Mouse (Mus musculus): ENCODE data around the gene 1700023F06Rik. TPM values are rescaled to one million over a fixed set of nuclear protein-coding genes. Genes with fewer than 3 reads are reported as not detected.

The 1700023F06Rik gene
- total RNA-seq, 2 experiments from 2014 or later = 0.32 TPM; not detected in 1

DNA sequence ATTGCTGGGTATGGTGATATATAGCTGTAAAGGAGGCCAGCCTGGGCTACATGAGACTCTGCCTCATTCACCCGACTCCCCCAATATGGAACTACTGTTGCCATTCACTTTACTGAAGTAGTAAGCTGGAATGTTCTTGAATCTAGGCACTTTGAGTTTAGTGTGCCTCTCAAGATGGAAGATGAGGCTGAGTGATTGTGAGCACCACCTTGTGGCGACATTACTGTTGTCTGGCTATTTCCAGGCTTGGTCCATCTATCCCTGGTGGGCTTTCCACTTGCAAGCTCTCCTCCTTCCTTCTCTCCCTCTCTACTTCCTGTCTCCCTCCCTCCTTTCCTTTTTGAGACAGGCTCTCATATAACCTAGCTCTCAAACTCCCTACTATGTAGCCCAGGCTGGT is 23.5 kb downstream of the 1700023F06Rik start:
- ATAC-seq (replicated peaks; ENCODE audit: poor library complexity) = peak; percentile 73

DNA sequence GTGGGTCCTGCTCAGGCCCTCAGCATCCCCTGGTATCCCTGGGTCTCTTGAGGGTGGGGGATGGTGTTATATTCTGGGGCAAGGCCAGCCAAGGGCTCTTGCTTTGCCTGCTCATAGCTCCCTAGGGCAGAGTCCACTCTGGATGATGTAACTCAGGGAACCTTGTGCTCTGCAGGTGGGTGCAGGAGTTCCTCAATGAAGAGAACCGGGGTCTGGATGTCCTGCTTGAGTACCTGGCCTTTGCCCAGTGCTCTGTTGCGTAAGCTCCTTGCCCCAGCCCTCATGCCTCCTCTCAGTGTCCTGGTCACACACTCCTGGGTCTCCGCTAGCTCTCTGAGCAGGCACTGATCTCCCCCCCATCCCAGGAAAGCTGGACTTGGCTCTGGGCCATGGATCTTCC is 26.4 kb downstream of the 1700023F06Rik start:
- no peak for ATAC-seq (replicated peaks; ENCODE audit: poor library complexity)

DNA sequence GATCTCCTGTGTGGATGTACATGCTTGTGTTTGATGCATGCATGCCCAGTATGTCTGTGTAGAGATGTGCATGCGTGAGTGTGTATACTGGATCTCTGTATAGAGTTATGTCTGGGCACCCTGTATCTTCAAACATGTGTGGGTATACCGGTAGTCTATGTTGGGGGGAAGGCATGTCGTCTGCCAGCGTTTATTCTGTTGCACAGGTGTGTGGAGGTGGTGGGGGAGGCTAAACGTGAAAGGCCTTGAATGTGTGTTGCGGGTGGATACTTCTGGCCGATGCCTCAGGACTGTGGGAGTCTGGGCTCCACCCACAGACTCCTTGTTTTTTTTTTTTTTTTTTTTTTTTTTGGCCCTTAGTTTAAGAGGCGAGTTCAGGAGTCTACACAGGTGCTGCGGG is 27.0 kb downstream of the 1700023F06Rik start:
- ATAC-seq (replicated peaks; ENCODE audit: poor library complexity) = no peak

DNA sequence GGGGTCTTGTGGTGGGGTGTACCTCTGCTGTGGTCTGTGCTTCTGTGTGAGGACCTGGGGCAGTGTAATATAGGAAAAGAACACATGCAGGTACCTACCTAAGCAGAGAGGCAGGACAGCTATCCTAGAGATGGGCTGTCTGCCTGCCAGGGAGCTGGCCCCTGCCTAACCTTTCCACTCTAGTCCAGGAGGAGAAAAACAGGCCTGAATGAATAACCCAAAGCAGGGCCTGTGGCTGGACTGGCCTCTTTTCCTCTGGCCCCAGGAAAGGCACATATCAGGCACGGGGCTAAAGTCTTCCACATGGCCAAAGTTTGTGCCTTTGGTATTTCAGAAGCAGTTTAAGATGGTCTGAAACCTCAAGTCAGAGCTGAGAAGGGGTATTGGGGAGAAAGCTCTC is 27.9 kb downstream of the 1700023F06Rik start:
- no peak for ATAC-seq (replicated peaks; ENCODE audit: poor library complexity)

DNA sequence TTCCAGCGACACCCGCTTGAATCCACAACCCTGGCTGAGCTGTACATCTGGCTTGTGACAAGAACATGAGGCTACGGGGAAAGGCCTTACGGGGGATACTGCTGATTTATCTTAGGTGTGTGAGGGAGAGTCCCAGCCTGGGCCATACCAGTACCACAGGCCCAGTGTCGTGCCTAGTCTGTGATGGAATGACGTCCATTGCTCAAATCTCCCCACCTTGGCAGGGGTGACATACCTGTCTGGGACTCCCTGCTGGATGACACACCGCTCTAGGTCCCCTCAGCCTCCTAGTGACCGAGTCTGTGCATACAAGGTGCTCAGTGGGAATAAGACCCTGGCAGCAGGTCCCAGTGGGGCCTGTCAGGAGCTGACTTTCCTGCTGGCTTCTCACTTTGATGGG is 29.6 kb downstream of the 1700023F06Rik start:
- ATAC-seq (replicated peaks; ENCODE audit: poor library complexity) = no peak

DNA sequence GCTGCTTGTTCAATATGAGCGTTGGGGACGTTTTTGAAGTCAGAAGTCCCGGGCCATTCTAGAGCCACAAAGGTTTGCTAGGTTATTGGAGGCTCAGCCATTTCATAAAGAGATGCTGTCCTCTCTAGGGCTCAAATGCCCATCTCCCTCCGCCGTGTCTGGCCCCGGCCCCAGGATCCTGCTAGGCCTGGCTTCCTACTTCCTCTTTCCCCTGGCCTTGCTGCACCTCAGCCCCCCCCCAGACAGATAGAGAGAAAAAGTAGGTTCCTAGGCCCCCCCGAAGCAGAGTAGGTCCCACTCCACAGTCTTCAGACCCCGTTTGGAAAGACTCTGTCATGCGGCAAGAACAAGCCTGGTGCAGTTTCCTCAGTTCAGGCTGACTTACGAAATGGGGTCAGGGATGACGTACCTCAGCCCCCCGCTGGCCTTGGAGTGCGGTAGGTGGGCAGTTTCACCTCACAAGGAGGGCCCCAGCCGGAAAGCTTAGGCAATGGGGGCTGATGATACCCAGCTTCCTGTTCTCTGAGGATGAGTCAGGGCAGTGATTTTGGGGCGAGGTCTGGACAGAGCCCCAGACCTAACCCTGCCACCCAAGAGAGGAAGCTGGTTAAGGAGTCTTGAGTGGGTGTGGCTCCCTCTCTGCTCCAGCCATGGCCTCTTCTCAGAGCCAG is 30.4 kb downstream of the 1700023F06Rik start:
- ATAC-seq (replicated peaks; ENCODE audit: poor library complexity) = peak; percentile 71

DNA sequence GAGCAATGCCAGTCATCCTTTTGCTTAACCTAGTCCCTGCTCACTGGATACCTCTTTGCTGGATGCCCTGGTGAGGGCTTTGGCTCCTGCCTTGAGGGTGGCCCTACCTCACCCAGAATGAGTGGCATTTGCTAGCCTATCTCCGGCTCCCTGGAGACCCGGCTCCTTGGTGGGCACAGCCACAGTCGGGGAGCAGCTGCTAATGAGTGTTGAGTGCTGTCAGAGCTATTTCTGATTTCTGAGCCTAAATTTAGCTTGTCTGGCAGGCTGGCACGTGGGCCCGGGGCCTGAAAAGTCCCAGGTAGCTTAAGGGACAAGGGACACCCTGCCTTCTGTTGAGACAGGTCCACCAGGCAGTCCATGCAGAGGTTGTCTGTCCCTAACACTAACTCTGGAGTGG is 31.1 kb downstream of the 1700023F06Rik start:
- ATAC-seq (replicated peaks; ENCODE audit: poor library complexity) = no peak

DNA sequence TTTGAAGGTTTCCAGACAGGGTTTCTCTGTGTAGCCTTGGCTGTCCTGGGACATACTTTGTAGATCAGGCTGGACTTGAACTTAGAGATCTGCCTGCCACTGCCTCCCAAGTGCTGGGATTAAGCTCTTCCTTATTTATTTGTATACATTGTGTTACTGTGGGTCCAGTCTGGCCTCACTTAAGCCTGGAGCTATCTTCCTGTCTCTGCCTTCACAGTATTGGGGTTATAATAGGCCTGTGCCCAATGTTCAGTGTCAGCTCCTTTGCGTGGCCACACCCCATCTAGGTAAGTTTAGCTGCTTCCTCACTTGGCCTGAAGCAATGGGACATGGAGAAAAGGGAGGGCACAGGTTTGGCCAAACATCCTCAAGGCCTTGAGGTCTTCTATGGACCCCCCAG is 31.8 kb downstream of the 1700023F06Rik start:
- no peak for ATAC-seq (replicated peaks; ENCODE audit: poor library complexity)

DNA sequence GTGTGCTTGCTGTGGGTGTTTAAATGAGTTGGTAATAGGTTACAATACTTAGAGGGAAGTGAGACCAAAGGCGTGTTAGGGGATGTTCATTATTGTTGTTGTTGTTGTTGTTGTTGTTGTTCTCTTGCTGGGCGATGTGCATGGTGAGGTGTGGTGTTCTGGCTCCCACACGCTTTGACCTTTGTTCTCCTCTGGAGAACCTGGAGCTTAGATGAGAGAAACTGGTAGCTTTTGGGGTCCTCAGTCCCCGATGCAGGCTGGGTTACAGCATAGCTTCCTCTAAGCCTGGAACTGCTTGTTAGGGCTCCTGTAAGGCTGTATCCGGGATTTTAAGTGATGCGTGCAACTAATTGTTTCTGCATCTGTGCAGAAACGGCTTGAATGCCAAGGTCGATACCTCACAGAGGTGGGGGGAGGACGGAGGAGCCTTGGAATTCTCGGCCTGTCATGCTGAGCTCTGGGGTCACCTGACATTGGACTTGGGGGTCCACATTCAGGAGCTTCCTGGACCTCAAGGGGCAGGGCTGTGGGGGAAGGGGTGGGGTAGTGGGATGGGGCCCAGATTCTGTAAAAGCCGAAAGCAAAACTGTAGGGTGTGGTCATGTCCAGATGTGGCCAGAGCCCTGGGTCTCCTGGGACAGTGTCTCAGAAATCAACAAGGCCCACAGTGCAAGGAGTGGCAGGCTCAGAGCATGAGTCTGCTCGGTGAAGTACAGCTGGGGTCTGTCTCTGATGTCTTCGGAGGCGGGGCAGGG is 32.5 kb downstream of the 1700023F06Rik start:
- ATAC-seq (replicated peaks; ENCODE audit: poor library complexity) = no peak

DNA sequence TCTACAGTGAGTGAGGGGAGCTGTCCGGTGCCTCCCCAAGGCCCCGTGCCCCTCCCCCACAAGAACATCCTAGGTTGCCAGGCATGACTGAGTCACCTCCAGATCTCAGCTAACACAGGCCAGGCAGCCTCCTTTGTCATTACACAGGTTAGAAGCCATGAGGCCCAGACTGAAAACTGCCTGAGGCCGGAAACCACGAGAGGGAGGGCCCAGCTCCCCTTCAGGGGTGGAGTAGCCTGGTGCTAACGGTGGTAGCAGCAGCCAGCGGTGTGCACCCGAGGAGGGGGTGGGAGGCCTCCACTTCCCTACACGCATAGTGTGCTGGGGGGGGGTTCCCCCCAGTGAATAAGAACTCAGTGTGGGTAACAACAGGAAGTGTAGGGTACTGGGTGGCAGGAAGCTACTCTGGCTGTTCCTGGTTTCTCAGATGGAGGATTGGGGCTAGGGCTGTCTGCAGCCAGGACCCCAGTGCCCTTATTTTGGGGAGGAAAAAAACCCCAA is 33.4 kb downstream of the 1700023F06Rik start:
- ATAC-seq (replicated peaks; ENCODE audit: poor library complexity) = peak; percentile 71

DNA sequence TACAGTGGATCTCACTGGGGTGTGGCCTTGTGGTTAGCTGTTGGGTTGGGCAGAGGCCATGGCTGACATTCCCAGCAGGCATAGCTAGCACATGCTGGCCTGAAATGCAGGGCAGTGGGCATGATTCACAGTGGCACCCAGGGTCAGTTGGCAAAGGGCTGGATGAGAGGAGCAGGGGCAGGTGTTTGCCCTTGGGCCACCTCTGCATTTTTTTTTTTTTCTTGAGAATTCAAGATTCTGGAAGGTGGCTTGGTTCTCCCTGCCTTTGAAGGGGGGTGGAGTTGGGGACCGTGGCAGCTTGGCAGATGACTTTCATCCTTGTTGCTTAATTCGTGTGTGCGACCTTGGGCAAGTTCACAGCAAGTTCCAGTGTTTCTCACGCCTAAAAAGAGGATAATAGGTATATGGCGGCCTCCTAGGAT is 33.9 kb downstream of the 1700023F06Rik start:
- no peak for ATAC-seq (replicated peaks; ENCODE audit: poor library complexity)

DNA sequence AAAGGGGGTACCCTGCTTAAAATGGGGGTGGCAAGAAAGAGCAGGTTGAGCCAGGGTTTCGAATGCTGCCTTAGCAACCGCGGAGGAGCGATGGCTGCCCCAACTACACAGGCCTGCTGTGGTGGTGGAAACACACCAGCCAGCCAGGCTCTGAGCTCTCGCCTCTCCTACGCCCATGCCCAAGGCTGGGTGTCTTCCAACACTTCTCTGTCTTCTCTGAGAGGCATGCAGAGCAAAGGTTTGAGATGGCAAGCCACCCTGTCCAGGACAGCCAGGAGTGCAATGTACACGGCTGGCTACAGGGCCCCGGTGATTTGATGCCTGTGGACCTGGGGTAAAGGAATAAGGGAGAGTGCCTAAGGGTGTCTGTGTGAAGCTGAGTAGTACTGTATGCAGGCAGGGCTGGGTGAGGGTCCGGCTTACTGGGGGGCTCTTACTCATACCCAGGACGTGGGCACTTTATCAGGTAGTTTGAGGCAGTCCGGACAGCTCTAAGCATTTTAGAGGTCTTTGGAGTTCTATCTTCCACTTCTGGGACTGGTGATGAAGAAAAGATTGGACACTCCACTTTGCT is 34.5 kb downstream of the 1700023F06Rik start:
- no peak for ATAC-seq (replicated peaks; ENCODE audit: poor library complexity)

DNA sequence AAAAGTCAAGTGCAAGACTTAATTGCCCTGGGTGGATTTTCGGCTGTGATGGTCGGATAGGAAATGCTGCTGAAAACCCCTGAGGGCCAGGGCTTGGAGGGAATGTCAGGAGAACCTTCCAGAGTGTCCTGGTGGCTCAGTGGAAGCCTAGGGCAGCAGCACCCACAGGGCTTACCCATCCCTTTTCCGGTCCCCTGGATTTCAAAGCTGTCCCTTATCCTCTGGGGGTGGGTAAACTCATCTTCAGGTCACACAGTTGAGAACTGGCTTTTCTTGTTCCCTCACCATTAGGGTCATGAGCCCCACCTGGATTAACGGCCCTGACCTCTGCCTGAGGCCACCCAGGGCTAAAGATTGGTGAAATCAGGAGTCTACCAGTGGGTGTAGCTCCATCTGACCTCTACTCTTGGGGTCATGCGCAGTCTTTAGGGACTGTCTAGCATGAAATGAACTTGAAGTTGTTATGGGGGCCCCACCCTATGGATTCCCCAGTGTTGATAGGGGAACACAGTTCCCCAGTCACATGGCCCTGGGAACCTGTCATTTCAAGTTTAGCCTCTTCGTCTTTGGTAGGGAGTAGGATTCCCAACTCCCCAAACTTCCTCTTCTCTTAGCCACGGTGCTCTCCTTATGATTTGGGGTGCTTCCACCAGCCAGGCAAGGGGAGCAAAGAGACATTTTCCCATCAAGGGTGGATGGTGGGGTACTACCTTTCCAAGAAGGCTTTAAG is 35.2 kb downstream of the 1700023F06Rik start:
- ATAC-seq (replicated peaks; ENCODE audit: poor library complexity) = no peak

DNA sequence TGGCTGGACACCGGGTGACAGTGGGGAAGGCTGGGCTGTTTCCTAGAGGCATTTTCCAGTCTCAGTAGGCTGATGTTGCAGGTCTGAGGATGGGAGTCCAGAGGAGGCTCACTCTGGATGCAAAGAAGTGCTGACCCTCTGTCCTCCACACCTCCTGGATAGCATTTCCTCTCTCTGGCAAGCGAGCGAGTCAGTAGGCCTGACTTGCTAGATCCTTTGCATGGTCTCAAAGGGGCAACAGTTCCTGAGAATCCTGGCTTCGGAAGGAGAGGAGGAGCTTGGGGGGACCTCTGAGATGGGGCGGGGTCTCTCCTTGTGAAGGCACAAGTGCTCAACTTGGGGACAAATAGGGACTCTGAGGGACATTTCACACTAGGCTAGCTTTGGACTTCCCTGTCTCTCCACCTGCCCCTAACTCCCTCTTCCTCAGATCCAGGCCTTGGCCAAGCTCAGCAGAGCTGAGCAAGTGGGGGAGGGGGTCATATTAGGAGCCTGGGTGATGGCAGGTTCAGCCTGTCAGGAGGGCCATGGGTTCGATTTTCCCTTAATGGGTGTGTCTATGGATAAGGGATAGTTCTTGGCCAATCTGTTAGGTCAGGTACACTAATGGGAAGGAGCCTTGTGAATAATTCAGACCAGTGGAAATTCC is 35.8 kb downstream of the 1700023F06Rik start:
- ATAC-seq (replicated peaks; ENCODE audit: poor library complexity) = no peak

DNA sequence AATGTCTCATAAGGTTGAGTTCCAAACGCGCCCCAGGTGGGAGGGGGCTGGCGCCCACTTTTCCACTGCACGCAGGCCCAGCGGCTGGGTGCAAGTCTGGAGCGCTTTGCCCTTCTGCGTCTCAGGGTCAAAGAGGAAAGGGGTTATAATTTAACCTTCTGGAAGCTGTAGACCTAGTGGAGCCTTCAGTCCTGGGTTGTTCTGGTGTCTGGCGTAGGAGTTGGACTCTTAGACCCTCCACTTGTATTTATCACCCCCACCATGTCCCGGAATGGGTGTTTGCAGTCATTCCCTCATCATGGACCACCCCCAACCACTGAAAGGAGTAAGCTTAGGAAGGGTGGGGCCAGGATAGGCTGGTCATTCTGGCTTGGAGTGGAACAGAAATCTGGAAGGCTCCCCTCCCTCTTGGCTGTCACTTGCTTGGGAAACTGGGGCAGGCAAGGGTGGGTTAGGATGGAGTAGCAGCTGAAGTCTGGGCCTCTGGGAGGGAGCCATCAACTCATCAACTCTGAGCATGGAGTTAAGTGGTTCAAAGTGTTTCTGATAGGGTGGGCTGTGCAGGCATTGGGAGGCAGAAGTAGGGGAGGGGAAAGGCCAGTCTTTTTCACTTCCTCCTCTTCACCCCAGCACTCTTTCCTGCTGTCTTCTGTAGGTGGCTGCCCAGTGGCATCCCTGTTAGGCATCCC is 36.5 kb downstream of the 1700023F06Rik start:
- no peak for ATAC-seq (replicated peaks; ENCODE audit: poor library complexity)

DNA sequence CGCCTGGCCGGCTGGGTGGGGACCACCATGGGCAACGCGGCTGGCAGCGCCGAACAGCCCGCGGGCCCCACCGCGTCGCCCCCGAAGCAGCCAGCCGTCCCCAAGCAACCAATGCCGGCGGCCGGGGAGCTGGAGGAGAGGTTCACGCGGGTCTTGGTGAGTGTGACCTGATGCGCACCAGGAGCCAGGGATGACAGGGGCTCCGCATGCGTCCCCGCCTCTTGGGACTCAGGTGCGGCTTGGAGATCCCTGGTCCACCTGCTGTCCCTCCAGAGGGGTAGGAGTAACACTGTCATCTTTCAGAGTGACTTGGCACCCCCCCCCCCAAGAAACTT is 37.1 kb downstream of the 1700023F06Rik start:
- no peak for ATAC-seq (replicated peaks; ENCODE audit: poor library complexity)

DNA sequence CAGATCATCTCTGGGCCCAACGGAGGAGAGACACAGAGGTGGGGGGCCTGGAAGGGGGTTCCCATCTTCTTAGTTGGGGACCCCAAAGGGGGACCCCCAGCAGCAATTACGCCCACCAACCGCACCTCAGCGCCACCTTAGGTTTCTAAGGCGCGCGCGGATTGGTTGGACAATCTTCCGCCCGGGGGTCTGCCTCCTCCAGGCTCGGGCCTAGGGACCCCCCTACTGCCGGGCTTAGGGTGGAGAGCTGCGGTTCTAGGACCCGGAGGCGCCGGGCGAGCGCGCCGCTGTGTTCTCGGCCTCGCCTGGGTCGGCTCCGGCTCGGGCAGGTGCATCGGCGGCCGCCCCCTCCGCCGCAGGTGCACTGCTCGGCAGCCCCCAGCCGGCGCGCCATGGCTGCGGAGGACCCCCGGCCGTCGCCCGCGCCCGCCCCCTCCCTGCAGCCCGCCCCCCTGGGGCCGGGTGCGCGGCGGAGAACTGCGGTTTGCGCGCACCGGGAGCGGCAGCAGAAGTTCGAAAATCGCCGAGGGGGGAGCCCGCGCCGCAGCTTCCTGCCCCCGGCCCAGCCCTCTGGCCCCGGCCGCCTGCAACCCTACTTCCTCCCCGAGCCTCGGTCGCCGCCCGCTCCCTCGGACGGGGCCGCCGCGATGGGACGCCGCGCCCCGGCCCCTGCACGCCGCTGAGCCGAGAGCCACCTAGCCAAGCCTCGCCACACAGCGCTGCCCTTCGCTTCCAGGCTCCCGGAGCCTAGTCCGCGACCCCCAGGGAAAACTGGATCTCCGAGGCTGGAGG is 37.7 kb downstream of the 1700023F06Rik start, which contains the start of gene Fmnl1:
Fmnl1 (plus strand) TSS at position 614 of the 792 bp plus-strand sequence.
- ATAC-seq (replicated peaks; ENCODE audit: poor library complexity) = peak; percentile 24

DNA sequence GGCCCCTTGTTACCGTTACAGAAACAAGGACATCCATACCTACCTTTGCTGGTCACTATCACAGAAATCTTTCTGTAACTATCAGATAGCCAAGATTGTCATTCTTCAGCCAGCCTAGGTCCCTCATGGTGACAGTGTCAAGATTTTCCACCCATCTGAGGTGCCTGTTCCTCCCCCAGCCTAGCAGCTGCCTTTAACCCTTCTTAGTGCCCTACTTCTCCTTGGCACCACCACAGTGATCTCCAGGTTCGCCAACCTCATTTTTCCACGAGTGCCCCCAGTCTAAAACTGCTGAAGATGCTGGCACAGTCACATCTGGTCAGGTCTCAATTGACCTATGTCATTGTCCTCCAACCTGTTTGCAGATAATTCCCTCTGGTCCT is 38.3 kb downstream of the 1700023F06Rik start:
- no peak for ATAC-seq (replicated peaks; ENCODE audit: poor library complexity)

DNA sequence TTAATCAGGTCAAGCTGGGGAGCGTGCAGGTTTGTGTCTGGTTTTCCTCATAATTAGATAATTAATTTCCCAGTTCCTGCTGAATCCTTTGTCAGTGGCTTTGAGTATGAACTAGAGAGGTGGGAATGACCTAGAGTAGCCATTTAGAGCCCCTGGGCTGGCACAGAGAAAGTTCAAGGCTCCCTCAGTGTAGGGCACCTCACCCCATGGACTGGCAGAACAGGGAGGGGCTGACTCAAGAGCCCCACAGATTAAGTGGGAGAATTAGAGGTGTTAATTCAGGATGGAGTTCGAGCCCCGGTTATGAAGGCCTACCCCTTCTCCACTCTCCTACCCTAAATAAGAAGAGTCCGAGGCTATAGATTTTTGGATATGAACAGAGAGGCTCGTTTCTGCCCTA is 38.7 kb downstream of the 1700023F06Rik start:
- no peak for ATAC-seq (replicated peaks; ENCODE audit: poor library complexity)

All from megakaryocyte progenitor cell, adult 5-6 weeks (primary cell).